Mouse (Mus musculus): ENCODE results near the gene Topaz1.

DNA sequence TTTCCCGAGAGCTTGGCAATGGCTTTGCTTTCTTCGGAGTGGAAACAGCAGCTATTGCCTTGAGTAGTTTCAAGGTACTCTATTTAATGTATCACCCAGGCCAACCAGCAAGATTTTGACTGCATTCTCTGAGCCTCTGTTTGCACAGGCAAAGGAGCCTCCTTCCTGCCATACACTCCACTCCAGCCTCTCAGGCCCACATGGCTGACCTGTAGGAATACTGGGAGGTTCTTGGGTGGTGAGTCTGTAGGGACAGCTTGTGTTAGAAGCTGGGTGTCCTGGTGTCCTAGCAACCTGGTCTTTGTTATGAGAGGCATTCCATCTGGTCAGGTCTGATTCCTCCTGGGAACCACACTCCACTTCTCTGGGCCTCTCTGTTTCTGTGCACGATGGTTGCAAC, 96.6 kb downstream of the Topaz1 start, which contains the start of gene Gm35549:
- TF ChIP-seq HCFC1 (IDR thresholded peaks at IDR 0.05; ENCODE audit: borderline replicate concordance, insufficient read depth, low read length) (no peak), CHD2 (IDR thresholded peaks at IDR 0.05; ENCODE audit: low read depth, low read length) (no peak), MAFK (IDR thresholded peaks at IDR 0.05; ENCODE audit: insufficient read depth, low read depth, low read length) (no peak), ZC3H11A (IDR thresholded peaks at IDR 0.05; ENCODE audit: borderline replicate concordance, low read depth, low read length) (no peak), ZNF384 (IDR thresholded peaks at IDR 0.05; ENCODE audit: low read depth, low read length) (no peak)

Measured in ES-E14 (cell line).